Mouse (Mus musculus): ENCODE data around the gene Akap6.
A peak's percentile ranks its signal among the peaks of the same experiment; 100 is the strongest.

Gene Akap6

GRCm38 (mm10) chr12:53061466-53062124, 362.4 kb downstream of the Akap6 start:
- DNase-seq, result no peak

- no peak for DNase-seq
Observed at GRCm38 (mm10) chr12:53063003-53063402, 363.8 kb downstream of the Akap6 start.

- no peak for DNase-seq
Observed at GRCm38 (mm10) chr12:53064241-53064760, 365.1 kb downstream of the Akap6 start.

GRCm38 (mm10) chr12:53065031-53065785, 366.0 kb downstream of the Akap6 start:
- no peak for DNase-seq

- DNase-seq, result no peak
Observed at GRCm38 (mm10) chr12:53066321-53066720, 367.1 kb downstream of the Akap6 start.

GRCm38 (mm10) chr12:53070907-53071306, 371.7 kb downstream of the Akap6 start:
- DNase-seq, result no peak

GRCm38 (mm10) chr12:53076595-53077400, 377.6 kb downstream of the Akap6 start:
- DNase-seq, result no peak

GRCm38 (mm10) chr12:53085789-53086188, 386.6 kb downstream of the Akap6 start:
- no peak for DNase-seq

GRCm38 (mm10) chr12:53112276-53112675, 413.1 kb downstream of the Akap6 start:
- DNase-seq, result no peak

GRCm38 (mm10) chr12:53119352-53119751, 420.2 kb downstream of the Akap6 start:
- DNase-seq, result no peak

- DNase-seq, result peak; percentile 95
Observed at GRCm38 (mm10) chr12:53124131-53124530, 424.9 kb downstream of the Akap6 start.

GRCm38 (mm10) chr12:53124696-53125095, 425.5 kb downstream of the Akap6 start:
- DNase-seq, result peak; percentile 36

GRCm38 (mm10) chr12:53125286-53125685, 426.1 kb downstream of the Akap6 start:
- DNase-seq, result peak; percentile 37

- DNase-seq, result peak; percentile 79
Observed at GRCm38 (mm10) chr12:53134196-53134595, 435.0 kb downstream of the Akap6 start.

- peak; percentile 64 for DNase-seq
Observed at GRCm38 (mm10) chr12:53137331-53137730, 438.1 kb downstream of the Akap6 start.

GRCm38 (mm10) chr12:53144122-53144695, 445.0 kb downstream of the Akap6 start:
- peak; percentile 31 for DNase-seq

GRCm38 (mm10) chr12:53144760-53145159, 445.6 kb downstream of the Akap6 start:
- DNase-seq, result peak; percentile 50

GRCm38 (mm10) chr12:53145516-53145915, 446.3 kb downstream of the Akap6 start:
- DNase-seq, result peak; percentile 83

- DNase-seq, result peak; percentile 87
Observed at GRCm38 (mm10) chr12:53146460-53147050, 447.4 kb downstream of the Akap6 start.

- peak; percentile 85 for DNase-seq
Observed at GRCm38 (mm10) chr12:53147696-53148095, 448.5 kb downstream of the Akap6 start.

- DNase-seq, result no peak
Observed at GRCm38 (mm10) chr12:53168189-53169003, 469.2 kb downstream of the Akap6 start.

- DNase-seq, result no peak
Observed at GRCm38 (mm10) chr12:53191435-53191834, 492.3 kb downstream of the Akap6 start.
